Mouse (Mus musculus) midbrain, postnatal 0 days (tissue): ENCODE results near the gene Gla. TPM values are rescaled to one million over a fixed set of nuclear protein-coding genes. Genes with fewer than 3 reads are reported as not detected.

Experiments used
- ATAC-seq: fragments of 200-750 bp; cut with Nextera tagmentation; 2 replicates; pipeline ENCODE4 v1.8.0; 2017; ENCODE audit warnings: moderate number of reproducible peaks, mild to moderate bottlenecking, moderate TSS enrichment, moderate library complexity; ENCODE audit not compliant: low FRiP score
- DNase-seq: peaks from one replicate; pipeline ENCODE4 v3.0.0-alpha.2; 2015; ENCODE audit warnings: low spot score
- H3K27ac ChIP-seq: fragments of 300-500 bp; sonication (generic); 2 replicates; pipeline ENCODE4 v1.5.1; 2014; ENCODE audit warnings: low read depth, mild to moderate bottlenecking, low read length, mixed read lengths
- H3K27me3 ChIP-seq: fragments of 300-500 bp; sonication (generic); 2 replicates; pipeline ENCODE4 v1.6.1; 2014; ENCODE audit warnings: low read length, control low read depth, mixed read lengths; ENCODE audit not compliant: insufficient read depth
- H3K36me3 ChIP-seq: fragments of 300-500 bp; sonication (generic); 2 replicates; pipeline ENCODE4 v1.6.1; 2014; ENCODE audit warnings: low read length, control low read depth, mixed read lengths; ENCODE audit not compliant: insufficient read depth
- H3K4me1 ChIP-seq: fragments of 300-500 bp; sonication (generic); 2 replicates; pipeline ENCODE4 v1.6.1; 2014; ENCODE audit warnings: mild to moderate bottlenecking, control low read depth, antibody characterized with exemption, low read length, mixed read lengths; ENCODE audit not compliant: insufficient read depth
- H3K4me2 ChIP-seq: fragments of 300-500 bp; sonication (generic); 2 replicates; pipeline ENCODE4 v1.6.1; 2014; ENCODE audit warnings: low read depth, mild to moderate bottlenecking, low read length, mixed read lengths; ENCODE audit not compliant: poor library complexity, severe bottlenecking
- H3K4me3 ChIP-seq: fragments of 300-500 bp; sonication (generic); 2 replicates; pipeline ENCODE4 v1.5.1; 2014; ENCODE audit warnings: low read depth, mild to moderate bottlenecking, low read length, moderate library complexity
- H3K9ac ChIP-seq: fragments of 300-500 bp; sonication (generic); replicated peaks from 2 replicates; pipeline ENCODE4 v1.6.1; 2014; ENCODE audit warnings: mild to moderate bottlenecking, low read length, moderate library complexity, mixed read lengths; ENCODE audit not compliant: poor library complexity, severe bottlenecking
- H3K9me3 ChIP-seq: fragments of 300-500 bp; sonication (generic); 2 replicates; pipeline ENCODE4 v1.6.1; 2016; ENCODE audit warnings: low read length, control low read depth
- CTCF ChIP-seq: IDR thresholded peaks from 2 replicates; pipeline ENCODE4 v1.5.1; 2016; ENCODE audit warnings: antibody characterized with exemption, mild to moderate bottlenecking
- WGBS: fragments of 180-500 bp; shearing (Covaris S2); extraction: QIAGEN DNeasy Blood & Tissue Kit; methylation state at CpG from one replicate; pipeline ENCODE4 v1.1.7; 2014; 5-methylcytosine and 5-hydroxymethylcytosine counted together
- polyA plus RNA-seq: library from polyadenylated mRNA; unstranded; fragments of >200 nt; fragmentation: Nextera tagmentation; extraction: Ambion mirVana; gene quantifications from 2 replicates; pipeline ENCODE4 v1.2.1, GENCODE M21; 2015
- total RNA-seq: library from RNA; depleted of rRNA; stranded (reverse); fragments of >200 nt; gene quantifications from 2 replicates; pipeline ENCODE4 v1.2.3, GENCODE M21; 2014

The Gla gene
- total and polyA plus RNA-seq, 2 experiments from 2014 or later: 5.0 to 5.1 TPM

DNA sequence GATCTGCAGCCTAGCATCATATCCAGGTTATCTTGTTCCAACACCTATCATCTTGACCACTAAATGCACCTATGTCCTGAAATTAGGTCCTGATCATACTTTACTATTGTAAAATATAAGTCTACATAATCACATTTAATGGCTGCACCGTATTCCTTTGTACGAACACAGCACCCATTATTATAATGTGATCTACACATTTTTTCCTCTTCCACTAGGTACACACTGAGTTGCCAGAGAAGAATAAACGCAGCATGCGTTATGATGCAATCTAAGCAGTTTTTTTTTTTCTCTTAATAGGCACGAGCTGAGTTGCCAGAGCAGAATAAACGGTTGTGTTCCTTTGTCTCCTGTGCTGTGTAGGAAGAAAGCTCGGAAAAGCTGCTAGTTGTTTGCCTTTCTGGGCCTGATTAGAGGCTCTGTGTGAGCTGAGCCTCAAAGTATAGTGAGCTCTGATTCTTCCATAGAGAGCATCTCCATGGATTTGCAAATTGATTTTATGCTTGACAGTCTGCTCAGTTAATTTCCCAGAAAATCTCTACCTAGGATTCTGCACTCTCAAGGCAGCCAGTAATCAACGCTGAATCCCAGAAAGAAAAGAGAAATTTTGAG lies 19.4 kb upstream of the Gla start:
- H3K9ac ChIP-seq: no peak overlapping the region
- DNase-seq (peak; percentile 47), ATAC-seq (peak; percentile 56; the same call in 1 of the 2 replicates)
- no peaks in the 10 kb centered on the region; the same call in 1 of the 2 replicates for H3K27me3 ChIP-seq
- H3K4me1 ChIP-seq: no peaks in the 10 kb centered on the region
- peak overlapping the region; percentile 44 for H3K27ac ChIP-seq
- no peak overlapping the region for H3K4me3 ChIP-seq
- H3K36me3 ChIP-seq: no peaks in the 10 kb centered on the region
- no peaks in the 10 kb centered on the region for H3K9me3 ChIP-seq
- TF ChIP-seq CTCF: no peak
- WGBS: 24% methylated on average over 8 of the region's 8 CpGs
- no peak overlapping the region for H3K4me2 ChIP-seq

DNA sequence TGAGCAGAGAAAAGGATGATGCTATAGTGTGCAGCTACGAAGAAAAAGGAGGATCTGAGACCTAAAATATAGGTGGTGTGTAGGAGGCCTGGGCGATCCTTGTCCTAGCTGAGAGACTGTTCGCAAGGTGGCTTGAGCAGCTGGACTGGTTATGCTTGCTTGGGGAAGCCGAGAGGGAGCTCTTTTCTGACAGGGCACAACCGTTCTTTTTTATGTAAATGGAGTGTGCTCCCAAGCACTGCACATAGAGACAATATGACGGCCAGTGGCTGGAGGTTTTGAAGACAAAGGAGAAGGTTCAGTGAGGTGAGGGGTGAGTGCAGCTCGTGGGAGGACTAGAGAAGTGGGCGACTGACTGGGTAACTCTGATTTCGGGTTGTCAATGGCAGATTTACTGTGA lies 18.8 kb upstream of the Gla start:
- H3K9ac ChIP-seq: no peak overlapping the region
- 26% methylated on average over 9 of the region's 9 CpGs for WGBS
- DNase-seq (no peak), ATAC-seq (no peak)
- H3K27me3 ChIP-seq: no peaks in the 10 kb centered on the region; the same call in 1 of the 2 replicates
- no peaks in the 10 kb centered on the region for H3K9me3 ChIP-seq
- TF ChIP-seq CTCF: no peak
- H3K27ac ChIP-seq: peak overlapping the region; percentile 55
- H3K4me1 ChIP-seq: no peaks in the 10 kb centered on the region
- no peak overlapping the region for H3K4me2 ChIP-seq
- no peaks in the 10 kb centered on the region for H3K36me3 ChIP-seq
- H3K4me3 ChIP-seq: no peak overlapping the region

GRCm38 (mm10) chrX:134614306-134614705 lies 13.4 kb upstream of the Gla start:
- no peak overlapping the region for H3K27ac ChIP-seq
- no peak for DNase-seq
- H3K4me1 ChIP-seq: no peaks in the 10 kb centered on the region
- H3K36me3 ChIP-seq: no peaks in the 10 kb centered on the region
- no peak overlapping the region for H3K4me3 ChIP-seq
- H3K9ac ChIP-seq: no peak overlapping the region
- no peaks in the 10 kb centered on the region for H3K9me3 ChIP-seq
- ATAC-seq: no peak
- H3K27me3 ChIP-seq: no peaks in the 10 kb centered on the region
- TF ChIP-seq CTCF: peak; percentile 29; the same call in 1 of the 2 replicates
- H3K4me2 ChIP-seq: no peak overlapping the region
- WGBS: 60% methylated on average over 2 of the region's 2 CpGs

- Histone ChIP-seq H3K9ac (no peak overlapping the region), H3K4me3 (peak overlapping the region; percentile 25), H3K27ac (peak overlapping the region; percentile 62; the same call in 1 of the 2 replicates), H3K36me3 (no peaks in the 10 kb centered on the region), H3K27me3 (no peaks in the 10 kb centered on the region), H3K9me3 (no peaks in the 10 kb centered on the region), H3K4me2 (peak overlapping the region; percentile 48), H3K4me1 (no peaks in the 10 kb centered on the region)
- no peak for TF ChIP-seq CTCF
- DNase-seq (peak; percentile 68), ATAC-seq (peak; percentile 77)
- 24% methylated on average over 14 of the region's 15 CpGs for WGBS
These were observed 11.5 kb upstream of the Gla start for GRCm38 (mm10) chrX:134612285-134612959.

DNA sequence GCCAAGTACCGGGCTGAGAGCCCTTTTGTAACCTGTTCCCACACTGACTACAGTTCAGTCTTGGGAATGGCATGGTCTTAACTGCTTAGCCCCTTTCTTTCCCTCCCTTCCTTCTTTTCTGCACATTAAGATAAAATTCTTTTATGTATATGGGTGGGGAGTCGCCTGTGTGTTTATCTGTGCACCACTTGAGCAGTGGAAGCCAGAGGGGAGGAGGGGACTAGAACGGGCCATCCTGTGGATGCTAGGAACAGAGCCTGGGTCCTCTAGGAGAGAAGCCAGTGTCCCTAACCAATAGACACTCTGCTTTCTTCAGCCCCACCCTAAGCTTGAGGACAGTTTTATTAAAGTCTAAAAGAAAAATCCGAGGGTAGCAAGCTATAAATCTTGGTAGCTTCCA lies 10.1 kb upstream of the Gla start:
- 84% methylated on average over 4 of the region's 4 CpGs for WGBS
- no peak overlapping the region for H3K4me3 ChIP-seq
- H3K36me3 ChIP-seq: no peaks in the 10 kb centered on the region
- H3K4me1 ChIP-seq: no peaks in the 10 kb centered on the region
- H3K27me3 ChIP-seq: no peaks in the 10 kb centered on the region
- no peaks in the 10 kb centered on the region for H3K9me3 ChIP-seq
- TF ChIP-seq CTCF: no peak
- no peak for ATAC-seq
- no peak overlapping the region for H3K4me2 ChIP-seq
- no peak overlapping the region for H3K9ac ChIP-seq
- no peak overlapping the region for H3K27ac ChIP-seq
- DNase-seq: no peak

DNA sequence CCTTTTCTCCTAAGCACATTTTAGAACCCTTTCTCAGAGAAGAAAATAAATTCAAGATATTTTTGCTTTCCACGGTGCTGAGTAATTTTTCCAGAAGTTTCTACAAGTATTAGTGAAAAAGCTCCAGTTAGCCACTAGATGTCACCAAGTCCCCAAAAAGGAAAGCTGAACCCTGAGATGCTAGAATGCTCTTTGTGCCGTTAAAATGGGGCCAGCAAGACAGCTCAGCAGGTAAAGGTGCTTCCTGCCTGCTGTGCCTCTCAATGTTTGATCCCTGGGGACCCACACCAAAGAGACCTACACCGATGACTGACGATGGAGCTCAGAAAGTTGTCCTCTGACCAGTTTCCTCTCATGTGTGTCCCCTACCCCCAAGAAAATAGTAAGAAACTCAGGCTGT lies 8.5 kb upstream of the Gla start:
- WGBS: 27% methylated on average over 4 of the region's 4 CpGs
- no peaks in the 10 kb centered on the region for H3K4me1 ChIP-seq
- no peaks in the 10 kb centered on the region for H3K27me3 ChIP-seq
- H3K36me3 ChIP-seq: no peaks in the 10 kb centered on the region
- peak; percentile 78 for TF ChIP-seq CTCF
- H3K4me3 ChIP-seq: no peak overlapping the region
- no peak overlapping the region for H3K4me2 ChIP-seq
- H3K27ac ChIP-seq: no peak overlapping the region
- DNase-seq: peak; percentile 69
- ATAC-seq: no peak
- no peaks in the 10 kb centered on the region for H3K9me3 ChIP-seq
- no peak overlapping the region for H3K9ac ChIP-seq
